Mouse (Mus musculus): ENCODE measurements around the gene Tmem115. TPM values are rescaled to one million over a fixed set of nuclear protein-coding genes. Genes with fewer than 3 reads are reported as not detected.
"Not testable (repeated sequence)": the region's sequence is repeated elsewhere in the genome, so short reads cannot be mapped to it uniquely, and the experiment has no call there.

Gene Tmem115
- polyA plus RNA-seq, 3 experiments from 2014 or later = 17.5 to 28.0 (median 19.6) TPM

DNA sequence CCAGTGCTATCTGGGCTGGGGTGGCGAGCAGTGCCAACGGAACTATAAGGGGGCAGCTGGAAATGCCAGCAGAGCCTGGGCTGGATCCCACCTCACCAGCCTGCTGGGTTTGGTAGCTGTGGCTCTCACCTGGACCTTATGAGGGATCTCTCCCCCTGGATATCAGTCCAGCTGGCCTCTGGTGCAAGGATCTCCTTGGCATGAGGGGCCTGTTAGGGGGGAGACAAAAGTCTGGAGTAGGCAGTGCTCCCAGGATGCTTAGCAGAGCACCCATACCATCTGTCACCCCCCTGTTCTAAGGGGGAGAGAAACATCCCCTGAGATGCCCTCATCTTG, 38.5 kb downstream of the Tmem115 start:
- no peak for ATAC-seq

- not testable (repeated sequence) for ATAC-seq
These were observed 40.0 kb downstream of the Tmem115 start for GRCm38 (mm10) chr9:107573774-107574173.

- no peak for ATAC-seq
These were observed 42.0 kb downstream of the Tmem115 start for GRCm38 (mm10) chr9:107575579-107576356.

DNA sequence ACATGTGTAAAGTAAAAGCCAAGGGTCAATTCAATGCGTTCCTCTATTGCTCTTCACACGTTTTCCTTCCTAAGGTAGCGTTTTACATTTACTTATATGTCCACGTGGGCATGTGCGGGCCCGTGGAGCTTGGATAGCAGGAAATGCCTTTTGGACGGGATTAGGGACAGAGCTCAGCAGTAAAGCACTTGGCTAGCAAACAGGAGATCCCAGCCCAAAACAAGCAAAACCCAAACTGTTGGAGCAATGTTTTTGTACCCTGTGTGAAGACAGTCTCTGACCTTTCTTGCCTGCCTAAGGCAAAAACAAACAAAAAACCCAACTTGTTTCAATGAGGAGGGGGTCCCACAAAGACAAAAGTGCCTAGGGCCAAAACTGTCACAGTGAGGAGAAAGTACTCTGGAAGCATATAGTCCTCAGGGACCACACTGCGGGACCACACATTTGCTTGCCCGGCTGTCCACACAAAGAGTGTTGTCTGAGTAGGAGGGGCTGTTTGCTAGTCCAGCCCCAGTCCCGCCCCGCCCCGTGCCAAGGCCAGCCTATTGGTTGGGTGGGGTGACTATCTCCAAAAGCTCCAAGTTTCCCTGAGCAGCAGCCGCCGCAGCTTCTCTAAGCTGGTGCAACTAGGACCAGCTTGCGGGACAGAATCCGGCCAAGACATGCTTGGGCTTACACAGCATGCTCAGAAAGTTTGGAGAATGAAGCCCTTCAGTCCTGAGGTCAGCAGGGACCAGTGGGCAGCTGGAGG, 42.8 kb downstream of the Tmem115 start, which contains the start of gene Hyal1:
Gene Hyal1, plus strand, starts transcription at position 571 of the 751 bp plus-strand sequence.
- no peak for ATAC-seq

DNA sequence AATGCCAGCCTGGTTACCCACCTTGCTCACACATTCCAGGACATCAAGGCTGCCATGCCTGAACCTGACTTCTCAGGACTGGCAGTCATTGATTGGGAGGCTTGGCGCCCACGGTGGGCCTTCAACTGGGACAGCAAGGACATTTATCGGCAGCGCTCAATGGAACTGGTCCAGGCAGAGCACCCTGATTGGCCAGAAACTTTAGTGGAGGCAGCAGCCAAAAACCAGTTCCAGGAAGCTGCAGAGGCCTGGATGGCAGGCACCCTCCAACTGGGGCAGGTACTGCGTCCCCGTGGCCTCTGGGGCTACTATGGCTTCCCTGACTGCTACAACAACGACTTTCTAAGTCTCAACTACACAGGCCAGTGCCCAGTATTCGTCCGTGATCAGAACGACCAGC, 44.1 kb downstream of the Tmem115 start:
- ATAC-seq = no peak

GRCm38 (mm10) chr9:107578587-107578986, 44.8 kb downstream of the Tmem115 start, which contains the start of gene Naa80:
Gene Naa80 (plus strand): TSS chr9:107578887.
- no peak for ATAC-seq

DNA sequence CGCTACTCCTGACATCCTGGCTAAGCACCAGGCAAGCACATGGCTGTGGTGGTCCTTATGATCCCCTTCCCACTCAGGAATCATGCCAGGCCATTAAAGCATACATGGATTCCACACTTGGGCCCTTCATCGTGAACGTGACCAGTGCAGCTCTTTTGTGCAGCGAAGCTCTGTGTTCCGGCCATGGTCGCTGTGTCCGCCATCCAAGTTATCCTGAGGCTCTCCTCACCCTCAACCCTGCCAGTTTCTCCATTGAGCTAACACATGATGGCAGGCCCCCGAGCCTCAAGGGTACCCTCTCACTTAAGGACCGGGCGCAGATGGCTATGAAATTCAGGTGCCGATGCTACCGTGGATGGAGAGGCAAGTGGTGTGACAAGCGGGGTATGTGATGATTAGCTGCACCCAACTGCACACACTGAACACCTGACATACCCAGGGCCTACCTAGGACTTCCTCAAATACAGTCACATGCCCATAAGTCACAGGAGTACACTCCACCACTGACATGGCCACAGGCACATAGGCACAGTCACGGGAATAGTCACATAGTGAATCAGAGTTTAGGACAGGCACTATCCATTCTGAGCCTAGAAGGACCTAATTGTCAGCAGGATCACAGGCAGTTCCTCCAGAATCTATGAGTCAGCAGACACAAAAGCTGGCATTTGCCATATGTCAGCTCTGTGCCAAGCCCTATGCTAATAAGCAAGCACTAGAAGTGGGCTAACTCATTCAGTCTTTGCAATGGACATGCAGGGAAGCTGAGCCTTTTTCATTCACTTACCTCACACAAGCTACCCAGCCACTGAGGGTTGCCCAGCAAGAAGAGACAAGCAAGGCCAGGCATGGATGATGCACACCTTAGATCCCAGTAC, 45.5 kb downstream of the Tmem115 start:
- no peak for ATAC-seq

GRCm38 (mm10) chr9:107580501-107581317, 47.0 kb downstream of the Tmem115 start, which contains the start of gene Hyal3:
Gene Hyal3 (plus strand): TSS chr9:107580818.
- ATAC-seq = peak; percentile 94

DNA sequence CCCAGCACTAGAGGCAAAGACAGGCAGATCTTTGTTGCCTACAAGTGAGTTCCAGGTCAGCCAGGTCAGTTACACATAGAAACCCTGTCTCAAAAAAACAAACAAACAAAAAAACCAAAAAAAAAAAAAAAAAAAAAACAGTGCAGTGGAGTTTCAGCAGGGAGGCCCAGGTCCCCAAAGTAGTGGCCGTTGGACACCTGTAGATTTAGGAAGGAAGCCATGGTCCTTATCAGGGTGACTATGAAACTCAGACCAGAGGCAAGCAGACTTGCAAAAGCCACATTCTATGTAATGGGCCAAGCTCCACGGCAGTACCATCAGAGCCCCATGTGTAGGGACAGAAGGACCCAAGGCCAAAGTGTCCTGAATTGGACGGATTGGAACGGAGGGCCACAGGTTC, 47.8 kb downstream of the Tmem115 start:
- ATAC-seq = no peak

GRCm38 (mm10) chr9:107582509-107583062, 48.8 kb downstream of the Tmem115 start:
- no peak for ATAC-seq

GRCm38 (mm10) chr9:107583174-107583573, 49.4 kb downstream of the Tmem115 start:
- ATAC-seq = no peak

DNA sequence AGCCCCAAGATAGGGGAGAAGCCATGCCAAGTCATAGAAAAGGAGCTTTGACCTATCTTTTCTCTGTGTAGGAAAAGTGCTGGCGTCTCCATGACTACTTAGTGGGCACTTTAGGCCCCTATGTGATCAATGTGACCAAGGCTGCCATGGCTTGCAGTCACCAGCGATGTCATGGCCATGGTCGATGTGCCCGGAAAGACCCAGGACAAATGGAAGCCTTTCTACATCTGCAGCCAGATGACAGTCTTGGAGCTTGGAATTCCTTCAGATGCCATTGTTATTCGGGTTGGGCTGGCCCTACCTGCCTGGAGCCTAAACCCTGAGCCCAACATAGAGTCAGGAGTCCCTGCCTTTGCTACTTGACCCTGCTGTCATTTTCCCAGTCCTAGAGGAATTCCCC, 52.8 kb downstream of the Tmem115 start:
- ATAC-seq = no peak

GRCm38 (mm10) chr9:107586974-107587832, 53.5 kb downstream of the Tmem115 start, which contains the start of gene Ifrd2:
Gene Ifrd2 (plus strand): TSS chr9:107587642.
- ATAC-seq = peak; percentile 98

GRCm38 (mm10) chr9:107587833-107588639, 54.3 kb downstream of the Tmem115 start:
- ATAC-seq = peak; percentile 4

Other genes with a start within 250 kb of the Tmem115 start
- gene Mapkapk3, start 244.1 kb upstream of the Tmem115 start, polyA plus RNA-seq (2017; shearing (Covaris generic)) = 10 to 100 TPM; 53.9 to 59.6 (median 59.2) TPM
- 100 to 1,000 TPM in 2 of 3 experiments, 10 to 100 TPM in 1; 85.4 to 124 (median 100) TPM for gene Cish, start 237.9 kb upstream of the Tmem115 start, polyA plus RNA-seq (2017; shearing (Covaris generic))
- gene Hemk1, start 195.6 kb upstream of the Tmem115 start, polyA plus RNA-seq (2017; shearing (Covaris generic)) = 10 to 100 TPM; 22.0 to 35.2 (median 29.8) TPM
- 1 to 10 TPM in 2 of 3 experiments, under 1 TPM in 1; 0.99 to 3.2 (median 1.3) TPM for gene 6430571L13Rik, start 193.3 kb upstream of the Tmem115 start, polyA plus RNA-seq (2017; shearing (Covaris generic))
- gene Cacna2d2, start 134.3 kb upstream of the Tmem115 start, polyA plus RNA-seq (2017; shearing (Covaris generic)) = under 1 TPM in 2 of 3 experiments, not detected in 1; 0.19 to 0.44 TPM
- 10 to 100 TPM; 66.5 to 78.0 (median 67.2) TPM for gene Cyb561d2, start 8.2 kb downstream of the Tmem115 start, polyA plus RNA-seq (2017; shearing (Covaris generic))
- gene Nprl2, start 8.3 kb downstream of the Tmem115 start, polyA plus RNA-seq (2017; shearing (Covaris generic)) = 10 to 100 TPM; 48.4 to 55.1 (median 54.4) TPM
- 1 to 10 TPM; 1.8 to 2.9 (median 2.1) TPM for gene Zmynd10, start 13.4 kb downstream of the Tmem115 start, polyA plus RNA-seq (2017; shearing (Covaris generic))
- 10 to 100 TPM; 77.8 to 84.6 (median 82.3) TPM for gene Rassf1, start 17.6 kb downstream of the Tmem115 start, polyA plus RNA-seq (2017; shearing (Covaris generic))
- gene Tusc2, start 29.3 kb downstream of the Tmem115 start, polyA plus RNA-seq (2017; shearing (Covaris generic)) = 1 to 10 TPM; 5.3 to 8.5 (median 7.7) TPM
- 10 to 100 TPM in 2 of 3 experiments, 1 to 10 TPM in 1; 8.2 to 13.9 (median 10.3) TPM for gene Hyal2, start 34.0 kb downstream of the Tmem115 start, polyA plus RNA-seq (2017; shearing (Covaris generic))
- gene Hyal1, start 43.0 kb downstream of the Tmem115 start, polyA plus RNA-seq (2017; shearing (Covaris generic)) = 1 to 10 TPM; 2.9 to 7.0 (median 5.8) TPM
- gene Naa80, start 44.9 kb downstream of the Tmem115 start, polyA plus RNA-seq (2017; shearing (Covaris generic)) = 10 to 100 TPM; 13.8 to 23.8 (median 19.2) TPM
- 1 to 10 TPM in 1 of 3 experiments, under 1 TPM in 2; 0.59 to 1.7 (median 0.94) TPM for gene Hyal3, start 46.9 kb downstream of the Tmem115 start, polyA plus RNA-seq (2017; shearing (Covaris generic))
- gene Ifrd2, start 53.7 kb downstream of the Tmem115 start, polyA plus RNA-seq (2017; shearing (Covaris generic)) = 10 to 100 TPM; 13.7 to 32.0 (median 31.7) TPM
- not detected for gene Sema3b, start 75.3 kb downstream of the Tmem115 start, polyA plus RNA-seq (2017; shearing (Covaris generic))
- gene Gnai2, start 101.4 kb downstream of the Tmem115 start, polyA plus RNA-seq (2017; shearing (Covaris generic)) = 100 to 1,000 TPM; 136 to 264 (median 154) TPM
- gene Slc38a3, start 135.6 kb downstream of the Tmem115 start, polyA plus RNA-seq (2017; shearing (Covaris generic)) = not detected
- gene Gnat1, start 145.8 kb downstream of the Tmem115 start, polyA plus RNA-seq (2017; shearing (Covaris generic)) = 1 to 10 TPM in 1 of 3 experiments, under 1 TPM in 1, not detected in 1; 0.58 to 1.1 TPM
- not detected for gene Sema3f, start 176.5 kb downstream of the Tmem115 start, polyA plus RNA-seq (2017; shearing (Covaris generic))
- 100 to 1,000 TPM; 305 to 399 (median 332) TPM for gene Rbm5, start 237.1 kb downstream of the Tmem115 start, polyA plus RNA-seq (2017; shearing (Covaris generic))